Mouse (Mus musculus) liver, embryonic 14.5 days (tissue): ENCODE data around the gene Armc9.

Source experiments
- CTCF ChIP-seq: IDR thresholded peaks from 2 replicates; pipeline ENCODE4 v1.5.1; 2016; ENCODE audit warnings: antibody characterized with exemption, low read depth, control low read depth
- EP300 ChIP-seq: IDR thresholded peaks from 2 replicates; pipeline ENCODE4 v1.6.1; 2016; ENCODE audit warnings: antibody characterized with exemption, low read depth

DNA sequence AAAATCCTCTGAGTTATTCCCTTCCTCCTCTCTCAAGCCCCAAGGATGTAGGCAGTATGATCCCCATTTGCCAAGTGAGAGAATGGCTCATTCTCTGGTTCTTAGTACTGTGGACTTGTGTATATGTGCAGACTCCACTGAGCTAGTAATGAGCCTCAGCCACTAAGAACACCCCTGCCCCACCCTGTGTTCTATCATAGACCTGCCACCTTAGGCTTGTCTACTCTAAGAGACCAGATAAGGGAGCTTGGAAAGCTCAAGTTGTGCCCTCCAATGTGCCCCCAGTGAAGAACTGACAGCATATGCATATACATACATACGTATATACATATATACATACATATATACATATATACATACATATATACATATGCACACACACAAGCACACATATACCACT, 56.9 kb downstream of the Armc9 start:
- peak; percentile 81 for TF ChIP-seq EP300
- no peak for TF ChIP-seq CTCF
